Mouse (Mus musculus): Measurements from ENCODE around the gene Rnf220. TPM values are rescaled to one million over a fixed set of nuclear protein-coding genes. Genes with fewer than 3 reads are reported as not detected.
"Not testable (repeated sequence)": the region's sequence is repeated elsewhere in the genome, so short reads cannot be mapped to it uniquely, and the experiment has no call there.

Rnf220 gene
- polyA plus RNA-seq, 1 experiment from 2014 or later: 68.7 TPM

GRCm38 (mm10) chr4:117267284-117267683 lies 229.6 kb downstream of the Rnf220 start:
- Histone ChIP-seq H3K9ac (no peak overlapping the region), H3K27me3 (peaks cover 51% of the 10 kb centered on the region), H3K27ac (no peak overlapping the region), H3K4me1 (peaks cover 10% of the 10 kb centered on the region), H3K9me3 (replicated peaks) (no peaks in the 10 kb centered on the region), H3K36me3 (peaks cover 11% of the 10 kb centered on the region), H3K4me3 (replicated peaks) (no peak overlapping the region), H3K4me2 (no peak overlapping the region)
- no peak for ATAC-seq (replicated peaks; ENCODE audit: low FRiP score)
- 7% methylated on average over 2 of the region's 2 CpGs for WGBS

- WGBS: 54% methylated on average over 8 of the region's 8 CpGs
- H3K36me3 ChIP-seq: no peaks in the 10 kb centered on the region
- ATAC-seq (replicated peaks; ENCODE audit: low FRiP score): no peak
- no peak overlapping the region for H3K9ac ChIP-seq
- H3K4me1 ChIP-seq: peaks cover 13% of the 10 kb centered on the region
- H3K27ac ChIP-seq: no peak overlapping the region
- H3K4me3 ChIP-seq (replicated peaks): no peak overlapping the region
- no peaks in the 10 kb centered on the region for H3K9me3 ChIP-seq (replicated peaks)
- H3K4me2 ChIP-seq: no peak overlapping the region
- peaks cover 20% of the 10 kb centered on the region; the same call in 1 of the 2 replicates for H3K27me3 ChIP-seq
Observed at GRCm38 (mm10) chr4:117262987-117263386, 233.9 kb downstream of the Rnf220 start.

GRCm38 (mm10) chr4:117262101-117262913 lies 234.5 kb downstream of the Rnf220 start:
- 20% methylated on average over 13 of the region's 13 CpGs for WGBS
- peak; percentile 33 for ATAC-seq (replicated peaks; ENCODE audit: low FRiP score)
- H3K27ac ChIP-seq: no peak overlapping the region
- peaks cover 13% of the 10 kb centered on the region for H3K4me1 ChIP-seq
- peaks cover 15% of the 10 kb centered on the region; the same call in 1 of the 2 replicates for H3K27me3 ChIP-seq
- H3K9ac ChIP-seq: no peak overlapping the region
- no peaks in the 10 kb centered on the region for H3K36me3 ChIP-seq
- no peak overlapping the region for H3K4me3 ChIP-seq (replicated peaks)
- H3K9me3 ChIP-seq (replicated peaks): no peaks in the 10 kb centered on the region
- H3K4me2 ChIP-seq: no peak overlapping the region

- H3K36me3 ChIP-seq: no peaks in the 10 kb centered on the region
- 86% methylated on average over 2 of the region's 2 CpGs for WGBS
- H3K27ac ChIP-seq: no peak overlapping the region
- peaks cover 13% of the 10 kb centered on the region; the same call in 1 of the 2 replicates for H3K27me3 ChIP-seq
- no peak overlapping the region for H3K4me2 ChIP-seq
- no peak for ATAC-seq (replicated peaks; ENCODE audit: low FRiP score)
- H3K4me1 ChIP-seq: peaks cover 13% of the 10 kb centered on the region
- no peaks in the 10 kb centered on the region for H3K9me3 ChIP-seq (replicated peaks)
- no peak overlapping the region for H3K9ac ChIP-seq
- H3K4me3 ChIP-seq (replicated peaks): no peak overlapping the region
Observed at GRCm38 (mm10) chr4:117261222-117261621, 235.6 kb downstream of the Rnf220 start.

- H3K9me3 ChIP-seq (replicated peaks); H3K27ac ChIP-seq; H3K36me3 ChIP-seq; ATAC-seq (replicated peaks; ENCODE audit: low FRiP score); H3K9ac ChIP-seq; H3K4me2 ChIP-seq; H3K4me3 ChIP-seq (replicated peaks); H3K27me3 ChIP-seq: not testable (repeated sequence)
- WGBS: 70% methylated on average over 6 of the region's 6 CpGs
- peaks cover 18% of the 10 kb centered on the region for H3K4me1 ChIP-seq
Observed at GRCm38 (mm10) chr4:117259909-117260308, 236.9 kb downstream of the Rnf220 start.

- no peak for ATAC-seq (replicated peaks; ENCODE audit: low FRiP score)
- Histone ChIP-seq H3K4me1 (peaks cover 29% of the 10 kb centered on the region), H3K9me3 (replicated peaks) (no peaks in the 10 kb centered on the region), H3K27ac (no peak overlapping the region), H3K36me3 (no peaks in the 10 kb centered on the region), H3K4me2 (no peak overlapping the region), H3K4me3 (replicated peaks) (no peak overlapping the region), H3K27me3 (peaks cover 3% of the 10 kb centered on the region; the same call in 1 of the 2 replicates), H3K9ac (no peak overlapping the region)
- WGBS: 57% methylated on average over 6 of the region's 6 CpGs
Observed at GRCm38 (mm10) chr4:117254672-117255071, 242.2 kb downstream of the Rnf220 start.

- peaks cover 29% of the 10 kb centered on the region for H3K4me1 ChIP-seq
- ATAC-seq (replicated peaks; ENCODE audit: low FRiP score): no peak
- H3K27me3 ChIP-seq: peaks cover 3% of the 10 kb centered on the region; the same call in 1 of the 2 replicates
- WGBS: 57% methylated on average over 5 of the region's 5 CpGs
- H3K9ac ChIP-seq: no peak overlapping the region
- no peak overlapping the region for H3K27ac ChIP-seq
- H3K4me3 ChIP-seq (replicated peaks): no peak overlapping the region
- no peaks in the 10 kb centered on the region for H3K36me3 ChIP-seq
- H3K9me3 ChIP-seq (replicated peaks): no peaks in the 10 kb centered on the region
- H3K4me2 ChIP-seq: no peak overlapping the region
Observed at GRCm38 (mm10) chr4:117254017-117254627, 242.7 kb downstream of the Rnf220 start.

GRCm38 (mm10) chr4:117253218-117254016 lies 243.4 kb downstream of the Rnf220 start:
- no peak for ATAC-seq (replicated peaks; ENCODE audit: low FRiP score)
- Histone ChIP-seq H3K4me3 (replicated peaks) (no peak overlapping the region), H3K27ac (no peak overlapping the region), H3K27me3 (peaks cover 3% of the 10 kb centered on the region; the same call in 1 of the 2 replicates), H3K4me2 (no peak overlapping the region), H3K9me3 (replicated peaks) (no peaks in the 10 kb centered on the region), H3K4me1 (peaks cover 29% of the 10 kb centered on the region), H3K36me3 (no peaks in the 10 kb centered on the region), H3K9ac (no peak overlapping the region)
- WGBS: 66% methylated on average over 12 of the region's 12 CpGs

GRCm38 (mm10) chr4:117252755-117253154 lies 244.1 kb downstream of the Rnf220 start:
- WGBS: 76% methylated on average over 5 of the region's 5 CpGs
- Histone ChIP-seq H3K4me2 (peak overlapping the region; percentile 72), H3K9ac (0 out of 2 replicates have a peak overlapping the region, but pooled peaks have one; percentile 66), H3K27ac (peak overlapping the region; percentile 94), H3K27me3 (peaks cover 3% of the 10 kb centered on the region; the same call in 1 of the 2 replicates), H3K36me3 (no peaks in the 10 kb centered on the region), H3K4me3 (replicated peaks) (peak overlapping the region; percentile 80), H3K4me1 (peaks cover 29% of the 10 kb centered on the region), H3K9me3 (replicated peaks) (no peaks in the 10 kb centered on the region)
- no peak for ATAC-seq (replicated peaks; ENCODE audit: low FRiP score)

GRCm38 (mm10) chr4:117252351-117252750 lies 244.5 kb downstream of the Rnf220 start:
- peak overlapping the region; percentile 72 for H3K4me2 ChIP-seq
- H3K9ac ChIP-seq: peak overlapping the region; percentile 66
- H3K4me1 ChIP-seq: peaks cover 29% of the 10 kb centered on the region
- H3K9me3 ChIP-seq (replicated peaks): no peaks in the 10 kb centered on the region
- H3K4me3 ChIP-seq (replicated peaks): peak overlapping the region; percentile 80
- H3K36me3 ChIP-seq: no peaks in the 10 kb centered on the region
- WGBS: 16% methylated on average over 5 of the region's 5 CpGs
- peaks cover 3% of the 10 kb centered on the region; the same call in 1 of the 2 replicates for H3K27me3 ChIP-seq
- peak; percentile 41 for ATAC-seq (replicated peaks; ENCODE audit: low FRiP score)
- H3K27ac ChIP-seq: peak overlapping the region; percentile 94

- Histone ChIP-seq H3K9ac (peak within 1 kb of the TSS; percentile 66), H3K9me3 (replicated peaks) (no peaks in the 10 kb centered on the region), H3K4me1 (peaks cover 29% of the 10 kb centered on the region), H3K27me3 (peaks cover 3% of the 10 kb centered on the region; the same call in 1 of the 2 replicates), H3K27ac (peak within 1 kb of the TSS; percentile 94), H3K36me3 (no peaks in the 10 kb centered on the region), H3K4me2 (peak within 1 kb of the TSS; percentile 72), H3K4me3 (replicated peaks) (peak within 1 kb of the TSS; percentile 80)
- ATAC-seq (replicated peaks; ENCODE audit: low FRiP score): peak; percentile 99
- under 1% methylated on average over 40 of the region's 43 CpGs for WGBS
Observed at GRCm38 (mm10) chr4:117251801-117252316, 245.0 kb downstream of the Rnf220 start, which contains the start of the genes Tmem53 and Armh1. Gene Tmem53 (plus strand): TSS chr4:117251951. Gene Armh1 (minus strand): TSS chr4:117252125.

Data from kidney, embryonic 15.5 days (tissue).